Mouse (Mus musculus) E14TG2a.4 (cell line): ENCODE measurements around the gene Htr2a.

Experiments used
- CTCF ChIP-seq: conservative IDR thresholded peaks from 2 replicates; pipeline ENCODE4 v1.5.1; 2014; ENCODE audit warnings: low read length
- NANOG ChIP-seq: IDR thresholded peaks from 2 replicates; pipeline ENCODE4 v1.6.1; 2014; ENCODE audit warnings: borderline replicate concordance, low read length, mixed read lengths

DNA sequence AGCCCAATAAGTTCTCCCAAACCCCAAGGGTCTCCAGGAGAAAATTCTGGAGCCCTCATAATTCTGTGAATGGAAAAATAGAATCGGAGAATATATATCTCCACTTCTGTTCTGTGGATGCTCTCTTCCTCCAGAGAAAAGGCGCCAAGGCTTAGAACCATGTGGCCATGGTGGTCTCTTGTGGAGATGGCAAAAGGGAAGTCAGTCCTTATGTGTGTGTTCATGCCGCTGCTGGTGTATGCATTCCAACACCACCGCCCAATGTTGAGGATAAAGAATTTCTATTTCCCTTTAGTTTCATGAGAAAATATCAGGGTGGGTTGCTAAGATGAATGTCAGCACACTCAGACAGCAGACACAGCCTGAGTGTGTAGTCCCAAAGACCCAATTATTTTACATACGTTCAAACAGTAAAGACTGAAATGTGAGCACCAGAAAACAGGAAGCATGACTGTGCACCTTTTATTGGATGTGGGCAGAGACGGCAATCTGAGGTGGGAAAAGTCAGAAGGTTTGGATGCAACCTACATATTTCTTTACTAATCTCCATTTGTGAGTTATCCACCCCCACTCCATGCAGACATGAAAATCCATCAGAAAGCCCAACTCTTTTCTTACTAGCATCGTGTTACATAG, 37.4 kb upstream of the Htr2a start:
- TF ChIP-seq CTCF (no peak), NANOG (no peak)
